Comparison of ENCODE assay signal across 13 mouse cellular contexts in the genomic region with DNA sequence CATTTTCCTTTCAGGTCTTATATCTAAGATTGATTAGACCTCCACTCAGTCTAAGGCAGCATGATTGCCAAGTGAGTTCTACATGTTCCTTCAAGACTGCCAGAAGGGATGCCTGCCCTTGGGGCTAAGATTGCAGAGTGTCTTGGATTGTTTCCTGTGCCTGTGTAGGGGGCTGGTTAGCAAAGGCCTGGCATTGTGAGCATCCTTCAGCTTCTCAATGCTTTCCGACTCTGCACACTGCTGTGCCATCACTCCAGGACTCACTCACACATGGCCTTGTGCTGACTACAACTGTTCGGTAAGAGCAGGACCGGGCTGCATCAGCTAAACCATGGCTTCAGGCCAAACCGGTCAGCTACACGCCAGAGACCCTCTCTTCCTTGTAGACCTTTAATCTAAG.
DNase-seq lines count a peak whose midpoint lies in the region; ATAC-seq lines count a peak whose summit lies in the region.
"Had no signal": no experiment of that assay in that cellular context is flagged by ENCODE, and none has a peak within 500 bp of the region (broad histone marks: within the 10 kb centered on the region; RNA-seq: fewer than 3 reads in every experiment).

No protein-coding gene starts in this region.

- H3K27me3 ChIP-seq in heart, embryonic 12.5 days (replicated peaks): no peaks in the 10 kb centered on the region
- H3K27me3 ChIP-seq in neural tube, embryonic 13.5 days: no peaks in the 10 kb centered on the region
- no peaks in the 10 kb centered on the region for H3K27me3 ChIP-seq in stomach, embryonic 15.5 days (replicated peaks)
- H3K27me3 ChIP-seq: Patski had no signal

- 58% methylated on average over 5 of the region's 5 CpGs for WGBS in heart, embryonic 12.5 days
- 80% methylated on average over 5 of the region's 5 CpGs for WGBS in neural tube, embryonic 13.5 days
- 58% methylated on average over 5 of the region's 5 CpGs for WGBS in stomach, embryonic 15.5 days

- intact Hi-C loops in heart, postnatal 36 days (cut with DNase I): loop anchor here (5.0 kb wide), 4 partner anchors 35 to 320 kb away; no protein-coding TSS in a partner anchor

- H3K4me1 ChIP-seq in heart, embryonic 12.5 days (replicated peaks): peaks cover 42% of the 10 kb centered on the region
- H3K4me1 ChIP-seq in neural tube, embryonic 13.5 days (replicated peaks): peaks cover 57% of the 10 kb centered on the region
- peaks cover 30% of the 10 kb centered on the region for H3K4me1 ChIP-seq in stomach, embryonic 15.5 days

- no peak overlapping the region for H3K9ac ChIP-seq in heart, embryonic 12.5 days
- H3K9ac ChIP-seq in neural tube, embryonic 13.5 days: no peak overlapping the region
- H3K9ac ChIP-seq in stomach, embryonic 15.5 days: no peak overlapping the region

- DNase-seq in adrenal gland, adult 2 months: peak; percentile 60
- DNase-seq in adrenal gland, postnatal 4 days (ENCODE audit: low spot score in 2 of 2): no peak
- DNase-seq in heart, postnatal 36 days: no peak
- DNase-seq in neural tube, embryonic 10.5 days (ENCODE audit: extremely low spot score, low spot score): no peak
- no peak for DNase-seq in thymus, postnatal 10 days (ENCODE audit: low spot score in 2 of 2)
- DNase-seq: cerebellum, adult 11 months; lung, postnatal 10 days; thymus, postnatal 14 days had no signal

- H3K36me3 ChIP-seq in heart, embryonic 12.5 days: peaks cover 9% of the 10 kb centered on the region; the same call in 1 of the 2 replicates
- no peaks in the 10 kb centered on the region for H3K36me3 ChIP-seq in neural tube, embryonic 13.5 days
- no peaks in the 10 kb centered on the region for H3K36me3 ChIP-seq in stomach, embryonic 15.5 days

- H3K27ac ChIP-seq in heart, embryonic 12.5 days (ENCODE audit: poor library complexity, severe bottlenecking): peak overlapping the region; percentile 93
- 0 out of 2 replicates have a peak overlapping the region, but pooled peaks have one; percentile 89 for H3K27ac ChIP-seq in neural tube, embryonic 13.5 days (replicated peaks)
- H3K27ac ChIP-seq in stomach, embryonic 15.5 days: peak overlapping the region; percentile 91; the same call in 1 of the 2 replicates
- H3K27ac ChIP-seq: kidney, postnatal 0 days had no signal

- H3K4me2 ChIP-seq in heart, embryonic 12.5 days: no peak overlapping the region
- H3K4me2 ChIP-seq in neural tube, embryonic 13.5 days: no peak overlapping the region
- no peak overlapping the region for H3K4me2 ChIP-seq in stomach, embryonic 15.5 days

- H3K9me3 ChIP-seq in heart, embryonic 12.5 days (replicated peaks): no peaks in the 10 kb centered on the region
- H3K9me3 ChIP-seq in neural tube, embryonic 13.5 days: no peaks in the 10 kb centered on the region
- H3K9me3 ChIP-seq in stomach, embryonic 15.5 days: no peaks in the 10 kb centered on the region

- H3K4me3 ChIP-seq in heart, embryonic 12.5 days: no peak overlapping the region
- no peak overlapping the region for H3K4me3 ChIP-seq in neural tube, embryonic 13.5 days
- no peak overlapping the region for H3K4me3 ChIP-seq in stomach, embryonic 15.5 days (replicated peaks)

- no peak for ATAC-seq in heart, embryonic 12.5 days (ENCODE audit: insufficient number of reproducible peaks, low FRiP score)
- ATAC-seq in neural tube, embryonic 13.5 days (ENCODE audit: low read depth): no peak
- ATAC-seq in stomach, embryonic 15.5 days (ENCODE audit: insufficient read depth, low FRiP score, low read depth): no peak
- ATAC-seq: Patski had no signal
